Mouse (Mus musculus) heart, postnatal 0 days (tissue): ENCODE results near the gene Fbxo10.
"Not testable (repeated sequence)": the region's sequence is repeated elsewhere in the genome, so short reads cannot be mapped to it uniquely, and the experiment has no call there.

Experiments
- CTCF ChIP-seq: IDR thresholded peaks from 2 replicates; pipeline ENCODE4 v1.5.1; 2016; ENCODE audit warnings: antibody characterized with exemption, control low read depth, low read depth
- EP300 ChIP-seq: IDR thresholded peaks from 2 replicates; pipeline ENCODE4 v1.6.1; 2016; ENCODE audit warnings: antibody characterized with exemption, low read depth

GRCm38 (mm10) chr4:45081041-45081440 is 3.4 kb downstream of the Fbxo10 start:
- TF ChIP-seq CTCF, EP300: not testable (repeated sequence)
